ENCODE assay signal across 35 mouse cellular contexts in the genomic region with DNA sequence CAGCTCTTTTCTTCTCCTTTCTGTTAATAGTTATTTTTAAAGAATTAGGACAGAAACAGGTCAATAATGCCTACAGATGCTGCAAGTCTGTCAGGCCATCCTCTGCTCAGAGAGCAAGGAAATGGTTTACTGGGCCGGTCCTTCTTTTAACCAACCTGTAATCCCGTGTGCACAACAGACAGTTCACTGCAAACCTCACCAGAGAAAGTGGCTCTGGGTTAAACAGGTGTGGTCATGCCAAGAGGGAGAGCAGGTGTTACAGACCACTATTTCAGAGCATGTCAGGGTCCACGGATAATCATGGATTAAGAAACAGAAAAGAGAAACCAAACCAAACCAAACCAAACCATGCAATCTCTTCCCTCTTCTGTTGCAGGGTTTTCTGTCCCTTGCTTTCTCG.
"Had no signal": no experiment of that assay in that cellular context is flagged by ENCODE, and none has a peak within 500 bp of the region (broad histone marks: within the 10 kb centered on the region; RNA-seq: fewer than 3 reads in every experiment).

No protein-coding gene starts in this region.

- DNase-seq: heart, postnatal 10 days; heart, postnatal 14 days; heart, postnatal 36 days; heart, postnatal 4 days; kidney, adult 11 months; kidney, adult 18-20 months; kidney, adult 2 months; kidney, adult 8-10 months; kidney, adult 9 months; kidney, postnatal 10 days; kidney, postnatal 14 days; kidney, postnatal 25 days; kidney, postnatal 36 days; kidney, postnatal 4 days; layer of hippocampus, adult 9-11 months; layer of hippocampus, postnatal 36 days had no signal

- H3K9ac ChIP-seq: heart, embryonic 12.5 days; heart, embryonic 13.5 days; heart, embryonic 15.5 days; hindbrain, embryonic 12.5 days; hindbrain, embryonic 13.5 days; hindbrain, embryonic 14.5 days; hindbrain, embryonic 15.5 days; intestine, embryonic 15.5 days; kidney, embryonic 15.5 days had no signal

- H3K36me3 ChIP-seq: heart, embryonic 10.5 days; heart, embryonic 12.5 days; heart, embryonic 13.5 days; heart, embryonic 15.5 days; hindbrain, embryonic 10.5 days; hindbrain, embryonic 12.5 days; hindbrain, embryonic 13.5 days; hindbrain, embryonic 15.5 days; intestine, embryonic 15.5 days; kidney, embryonic 15.5 days had no signal

- H3K27me3 ChIP-seq: heart, embryonic 15.5 days; hindbrain, embryonic 12.5 days; hindbrain, embryonic 15.5 days; intestine, embryonic 15.5 days; kidney, embryonic 15.5 days had no signal

- H3K27ac ChIP-seq: heart, embryonic 10.5 days; heart, embryonic 13.5 days; heart, embryonic 15.5 days; hindbrain, embryonic 10.5 days; hindbrain, embryonic 12.5 days; hindbrain, embryonic 13.5 days; hindbrain, embryonic 14.5 days; hindbrain, embryonic 15.5 days; hindbrain, postnatal 0 days; intestine, embryonic 15.5 days; kidney, embryonic 15.5 days; kidney, postnatal 0 days; layer of hippocampus, adult 2 months; left cerebral cortex, adult 2 months had no signal

- H3K9me3 ChIP-seq: heart, embryonic 10.5 days; heart, embryonic 12.5 days; heart, embryonic 13.5 days; heart, embryonic 15.5 days; hindbrain, embryonic 10.5 days; hindbrain, embryonic 12.5 days; hindbrain, embryonic 13.5 days; hindbrain, embryonic 15.5 days; intestine, embryonic 15.5 days; kidney, embryonic 15.5 days had no signal

- H3K4me2 ChIP-seq: heart, embryonic 12.5 days; heart, embryonic 13.5 days; heart, embryonic 15.5 days; hindbrain, embryonic 12.5 days; hindbrain, embryonic 13.5 days; hindbrain, embryonic 14.5 days; hindbrain, embryonic 15.5 days; intestine, embryonic 15.5 days; kidney, embryonic 15.5 days had no signal

- H3K4me3 ChIP-seq: heart, embryonic 10.5 days; heart, embryonic 12.5 days; heart, embryonic 13.5 days; heart, embryonic 15.5 days; hindbrain, embryonic 10.5 days; hindbrain, embryonic 12.5 days; hindbrain, embryonic 13.5 days; hindbrain, embryonic 15.5 days; intestine, embryonic 15.5 days; kidney, embryonic 15.5 days; layer of hippocampus, adult 2 months; left cerebral cortex, adult 2 months had no signal

- H3K4me1 ChIP-seq: heart, embryonic 10.5 days; heart, embryonic 12.5 days; heart, embryonic 13.5 days; heart, embryonic 15.5 days; hindbrain, embryonic 12.5 days; hindbrain, embryonic 15.5 days; intestine, embryonic 15.5 days; kidney, embryonic 15.5 days had no signal

- ATAC-seq: hindbrain, embryonic 16.5 days; hindbrain, postnatal 0 days; inflammation-experienced regulatory T-cells, adult 6 months; intestine, embryonic 15.5 days; intestine, embryonic 16.5 days; intestine, postnatal 0 days had no signal
